Mouse (Mus musculus): Measurements from ENCODE around the gene Pfkfb3. TPM values are rescaled to one million over a fixed set of nuclear protein-coding genes. Genes with fewer than 3 reads are reported as not detected.

Pfkfb3 gene
- polyA plus RNA-seq, 1 experiment from 2014 or later: 3.3 TPM

DNA sequence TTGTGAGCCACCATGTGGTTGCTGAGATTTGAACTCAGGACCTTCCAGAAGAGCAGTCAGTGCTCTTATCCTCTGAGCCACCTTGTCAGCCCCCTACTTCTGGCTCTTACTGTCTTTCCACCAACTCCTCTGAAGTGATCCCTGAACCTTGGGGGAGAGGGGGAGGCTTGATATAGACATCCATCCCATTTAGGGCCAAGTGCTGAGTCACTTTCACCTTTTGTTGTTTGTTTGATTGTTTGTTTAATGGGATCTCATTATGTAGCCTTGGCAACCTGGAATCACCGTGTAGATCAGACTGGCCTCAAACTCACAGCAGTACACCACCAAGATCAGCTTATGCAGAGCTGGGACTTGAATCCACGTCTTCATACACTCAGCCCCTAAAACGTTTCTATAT lies 3.4 kb upstream of the Pfkfb3 start:
- Histone ChIP-seq H3K9me3 (ENCODE audit: low read length) (no peaks in the 10 kb centered on the region), H3K36me3 (replicated peaks; ENCODE audit: insufficient read depth, low read length) (no peaks in the 10 kb centered on the region), H3K4me1 (ENCODE audit: insufficient read depth) (peaks cover 18% of the 10 kb centered on the region), H3K27ac (ENCODE audit: low read depth) (no peak overlapping the region), H3K27me3 (ENCODE audit: insufficient read depth, low read length) (0 out of 2 replicates have a peak, but pooled peaks cover 12% of the 10 kb centered on the region), H3K4me2 (ENCODE audit: low read depth, low read length) (no peak overlapping the region), H3K9ac (replicated peaks) (no peak overlapping the region), H3K4me3 (ENCODE audit: low read depth, low read length) (no peak overlapping the region)
- DNase-seq (no peak), ATAC-seq (no peak)
- TF ChIP-seq EP300 (IDR thresholded peaks at IDR 0.05; ENCODE audit: low read depth) (no peak), CTCF (IDR thresholded peaks at IDR 0.05; ENCODE audit: low read depth) (no peak)
- 73% methylated on average over 3 of the region's 3 CpGs for WGBS (ENCODE audit: insufficient replicate concordance)

GRCm38 (mm10) chr2:11555316-11555715 lies 1.4 kb upstream of the Pfkfb3 start:
- H3K36me3 ChIP-seq (replicated peaks; ENCODE audit: insufficient read depth, low read length): no peaks in the 10 kb centered on the region
- H3K4me2 ChIP-seq (ENCODE audit: low read depth, low read length): no peak overlapping the region
- no peaks in the 10 kb centered on the region for H3K9me3 ChIP-seq (ENCODE audit: low read length)
- no peak for TF ChIP-seq EP300 (IDR thresholded peaks at IDR 0.05; ENCODE audit: low read depth)
- no peak for TF ChIP-seq CTCF (IDR thresholded peaks at IDR 0.05; ENCODE audit: low read depth)
- DNase-seq (no peak), ATAC-seq (no peak)
- H3K4me1 ChIP-seq (ENCODE audit: insufficient read depth): peaks cover 20% of the 10 kb centered on the region
- H3K27ac ChIP-seq (ENCODE audit: low read depth): no peak overlapping the region
- H3K9ac ChIP-seq (replicated peaks): no peak overlapping the region
- H3K4me3 ChIP-seq (ENCODE audit: low read depth, low read length): no peak overlapping the region
- 0 out of 2 replicates have a peak, but pooled peaks cover 12% of the 10 kb centered on the region for H3K27me3 ChIP-seq (ENCODE audit: insufficient read depth, low read length)
- WGBS (ENCODE audit: insufficient replicate concordance): 80% methylated on average over 6 of the region's 6 CpGs

- H3K9me3 ChIP-seq (ENCODE audit: low read length): no peaks in the 10 kb centered on the region
- 1% methylated on average over 15 of the region's 15 CpGs for WGBS (ENCODE audit: insufficient replicate concordance)
- peaks cover 26% of the 10 kb centered on the region for H3K4me1 ChIP-seq (ENCODE audit: insufficient read depth)
- peak; percentile 46 for DNase-seq
- H3K27me3 ChIP-seq (ENCODE audit: insufficient read depth, low read length): 0 out of 2 replicates have a peak, but pooled peaks cover 12% of the 10 kb centered on the region
- H3K4me3 ChIP-seq (ENCODE audit: low read depth, low read length): peak overlapping the region; percentile 65
- peak overlapping the region; percentile 81 for H3K27ac ChIP-seq (ENCODE audit: low read depth)
- ATAC-seq: peak; percentile 42
- TF ChIP-seq CTCF (IDR thresholded peaks at IDR 0.05; ENCODE audit: low read depth) (0 out of 2 replicates have a peak, but pooled peaks have one; percentile 6), EP300 (IDR thresholded peaks at IDR 0.05; ENCODE audit: low read depth) (no peak)
- H3K4me2 ChIP-seq (ENCODE audit: low read depth, low read length): peak overlapping the region; percentile 87
- H3K9ac ChIP-seq (replicated peaks): peak overlapping the region; percentile 71
- no peaks in the 10 kb centered on the region for H3K36me3 ChIP-seq (replicated peaks; ENCODE audit: insufficient read depth, low read length)
Observed at GRCm38 (mm10) chr2:11552966-11553451, 868 bp downstream of the Pfkfb3 start.

DNA sequence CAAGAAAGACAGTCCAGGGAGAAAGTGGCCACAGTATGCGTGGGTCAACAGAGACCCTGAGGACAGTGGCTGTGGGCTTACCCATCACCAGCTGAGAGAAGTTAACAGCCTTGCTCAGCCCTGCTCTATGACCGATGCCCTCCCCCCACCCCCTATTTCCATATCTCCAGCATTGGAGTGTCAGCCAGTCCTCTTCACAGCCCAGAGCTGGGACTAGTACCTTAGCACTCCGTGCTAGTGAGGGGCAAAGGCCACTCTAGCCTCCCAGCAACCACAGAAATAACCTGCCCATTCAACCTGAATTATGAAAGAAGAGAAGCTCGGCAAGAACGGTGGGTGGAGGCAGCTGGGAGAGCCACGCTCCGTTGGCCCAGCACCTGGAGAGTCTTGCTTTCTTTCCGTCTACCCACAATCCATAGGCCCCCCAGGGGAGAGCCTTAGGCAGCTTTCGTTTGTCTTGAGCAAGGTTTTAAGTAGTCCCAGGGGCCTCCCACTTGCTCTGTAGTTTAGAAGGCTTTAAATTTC lies 1.5 kb downstream of the Pfkfb3 start:
- peak overlapping the region; percentile 71 for H3K9ac ChIP-seq (replicated peaks)
- DNase-seq: peak; percentile 60
- no peaks in the 10 kb centered on the region for H3K9me3 ChIP-seq (ENCODE audit: low read length)
- peak; percentile 30 for ATAC-seq
- H3K4me3 ChIP-seq (ENCODE audit: low read depth, low read length): peak overlapping the region; percentile 65
- H3K4me2 ChIP-seq (ENCODE audit: low read depth, low read length): peak overlapping the region; percentile 87
- no peaks in the 10 kb centered on the region for H3K36me3 ChIP-seq (replicated peaks; ENCODE audit: insufficient read depth, low read length)
- peak overlapping the region; percentile 81 for H3K27ac ChIP-seq (ENCODE audit: low read depth)
- 0 out of 2 replicates have a peak, but pooled peaks cover 12% of the 10 kb centered on the region for H3K27me3 ChIP-seq (ENCODE audit: insufficient read depth, low read length)
- no peak for TF ChIP-seq EP300 (IDR thresholded peaks at IDR 0.05; ENCODE audit: low read depth)
- no peak for TF ChIP-seq CTCF (IDR thresholded peaks at IDR 0.05; ENCODE audit: low read depth)
- WGBS (ENCODE audit: insufficient replicate concordance): 10% methylated on average over 9 of the region's 9 CpGs
- H3K4me1 ChIP-seq (ENCODE audit: insufficient read depth): peaks cover 26% of the 10 kb centered on the region

GRCm38 (mm10) chr2:11551726-11552125 lies 2.2 kb downstream of the Pfkfb3 start:
- Histone ChIP-seq H3K4me3 (ENCODE audit: low read depth, low read length) (peak overlapping the region; percentile 65; the same call in 1 of the 2 replicates), H3K4me1 (ENCODE audit: insufficient read depth) (peaks cover 26% of the 10 kb centered on the region), H3K9me3 (ENCODE audit: low read length) (no peaks in the 10 kb centered on the region), H3K36me3 (replicated peaks; ENCODE audit: insufficient read depth, low read length) (no peaks in the 10 kb centered on the region), H3K9ac (replicated peaks) (no peak overlapping the region), H3K4me2 (ENCODE audit: low read depth, low read length) (peak overlapping the region; percentile 87), H3K27ac (ENCODE audit: low read depth) (no peak overlapping the region), H3K27me3 (ENCODE audit: insufficient read depth, low read length) (0 out of 2 replicates have a peak, but pooled peaks cover 12% of the 10 kb centered on the region)
- WGBS (ENCODE audit: insufficient replicate concordance): 31% methylated on average over 1 of the region's 1 CpGs
- DNase-seq (no peak), ATAC-seq (no peak)
- TF ChIP-seq CTCF (IDR thresholded peaks at IDR 0.05; ENCODE audit: low read depth) (no peak), EP300 (IDR thresholded peaks at IDR 0.05; ENCODE audit: low read depth) (no peak)

DNA sequence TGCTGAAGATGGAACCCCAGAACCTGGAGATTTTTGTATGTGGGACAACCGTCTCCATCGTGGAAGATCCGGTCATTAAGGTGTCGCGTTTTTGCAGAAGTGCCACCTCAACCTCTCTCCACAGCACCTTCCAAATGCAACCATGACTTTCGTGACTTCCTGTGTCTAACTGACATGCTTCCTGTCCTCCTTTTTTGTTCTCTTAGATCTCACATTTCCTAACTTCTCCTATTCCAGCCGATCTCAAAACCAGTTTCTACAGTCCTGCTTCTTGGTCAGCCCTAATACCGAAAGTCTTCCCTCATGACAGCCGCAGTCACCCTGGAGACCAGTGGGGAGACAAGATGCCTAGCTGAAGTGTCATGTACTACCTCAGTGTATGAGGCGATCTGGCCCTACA lies 5.4 kb downstream of the Pfkfb3 start:
- no peak for DNase-seq
- Histone ChIP-seq H3K4me1 (ENCODE audit: insufficient read depth) (peaks cover 31% of the 10 kb centered on the region), H3K36me3 (replicated peaks; ENCODE audit: insufficient read depth, low read length) (no peaks in the 10 kb centered on the region), H3K9ac (replicated peaks) (no peak overlapping the region), H3K4me3 (ENCODE audit: low read depth, low read length) (no peak overlapping the region), H3K27me3 (ENCODE audit: insufficient read depth, low read length) (0 out of 2 replicates have a peak, but pooled peaks cover 3% of the 10 kb centered on the region), H3K27ac (ENCODE audit: low read depth) (peak overlapping the region; percentile 82), H3K4me2 (ENCODE audit: low read depth, low read length) (peak overlapping the region; percentile 50), H3K9me3 (ENCODE audit: low read length) (no peaks in the 10 kb centered on the region)
- no peak for ATAC-seq
- TF ChIP-seq CTCF (IDR thresholded peaks at IDR 0.05; ENCODE audit: low read depth): no peak
- TF ChIP-seq EP300 (IDR thresholded peaks at IDR 0.05; ENCODE audit: low read depth): no peak
- 41% methylated on average over 10 of the region's 10 CpGs for WGBS (ENCODE audit: insufficient replicate concordance)
